Mouse (Mus musculus) kidney, embryonic 14.5 days (tissue): ENCODE measurements at regions not wholly inside any gene's neighbourhood (a gene's known extent, or its start where the extent isn't known, plus 50 kb on each side); places are given as distances from the start of the nearest gene placed in this dataset.

ENCODE experiments used
- ATAC-seq: fragments of 200-750 bp; cut with Nextera tagmentation; 2 replicates; pipeline ENCODE4 v1.8.0; 2017; ENCODE audit warnings: moderate number of reproducible peaks, mild to moderate bottlenecking, moderate TSS enrichment, moderate library complexity; ENCODE audit not compliant: low FRiP score, low TSS enrichment
- H3K27ac ChIP-seq: fragments of 300-500 bp; sonication (generic); 2 replicates; pipeline ENCODE4 v1.5.1; 2014; ENCODE audit warnings: low read depth, mild to moderate bottlenecking, low read length, moderate library complexity, mixed read lengths
- H3K27me3 ChIP-seq: fragments of 300-500 bp; sonication (generic); 2 replicates; pipeline ENCODE4 v1.6.1; 2014; ENCODE audit warnings: mild to moderate bottlenecking, low read length; ENCODE audit not compliant: control insufficient read depth, insufficient read depth
- H3K36me3 ChIP-seq: fragments of 300-500 bp; sonication (generic); 2 replicates; pipeline ENCODE4 v1.6.1; 2014; ENCODE audit warnings: low read length, mixed read lengths; ENCODE audit not compliant: control insufficient read depth, insufficient read depth
- H3K4me1 ChIP-seq: fragments of 300-500 bp; sonication (generic); 2 replicates; pipeline ENCODE4 v1.6.1; 2014; ENCODE audit warnings: low read length, mixed read lengths; ENCODE audit not compliant: control insufficient read depth, insufficient read depth
- H3K4me2 ChIP-seq: fragments of 300-500 bp; sonication (generic); replicated peaks from 2 replicates; pipeline ENCODE4 v1.6.1; 2014; ENCODE audit warnings: low read depth, mild to moderate bottlenecking, low read length
- H3K4me3 ChIP-seq: fragments of 300-500 bp; sonication (generic); 2 replicates; pipeline ENCODE4 v1.5.1; 2014; ENCODE audit warnings: mild to moderate bottlenecking, low read length
- H3K9ac ChIP-seq: fragments of 300-500 bp; sonication (generic); 2 replicates; pipeline ENCODE4 v1.6.1; 2014; ENCODE audit warnings: low read depth, mild to moderate bottlenecking, low read length, moderate library complexity
- H3K9me3 ChIP-seq: fragments of 300-500 bp; sonication (generic); 2 replicates; pipeline ENCODE4 v1.6.1; 2016; ENCODE audit warnings: low read length; ENCODE audit not compliant: control insufficient read depth
- WGBS: fragments of 180-500 bp; shearing (Covaris S2); extraction: QIAGEN DNeasy Blood & Tissue Kit; methylation state at CpG from one replicate; pipeline ENCODE4 v1.1.7; 2014; 5-methylcytosine and 5-hydroxymethylcytosine counted together

- Histone ChIP-seq H3K4me2 (no peak overlapping the region), H3K27me3 (no peaks in the 10 kb centered on the region), H3K27ac (no peak overlapping the region), H3K4me1 (no peaks in the 10 kb centered on the region), H3K36me3 (no peaks in the 10 kb centered on the region), H3K9ac (no peak overlapping the region), H3K9me3 (no peaks in the 10 kb centered on the region), H3K4me3 (no peak overlapping the region)
- WGBS: 83% methylated on average over 1 of the region's 1 CpGs
- ATAC-seq: no peak
Measured at GRCm38 (mm10) chr1:176443712-176444111, 168.6 kb upstream of the Pld5 start.

- no peaks in the 10 kb centered on the region for H3K9me3 ChIP-seq
- H3K27ac ChIP-seq: no peak overlapping the region
- no peaks in the 10 kb centered on the region for H3K36me3 ChIP-seq
- no peak overlapping the region for H3K4me3 ChIP-seq
- no peak for ATAC-seq
- H3K9ac ChIP-seq: no peak overlapping the region
- H3K4me1 ChIP-seq: no peaks in the 10 kb centered on the region
- 58% methylated on average over 3 of the region's 3 CpGs for WGBS
- H3K4me2 ChIP-seq: no peak overlapping the region
- no peaks in the 10 kb centered on the region for H3K27me3 ChIP-seq
Measured at GRCm38 (mm10) chr1:176440254-176440653, 165.1 kb upstream of the Pld5 start.

GRCm38 (mm10) chr1:176427835-176428234, 152.7 kb upstream of the Pld5 start:
- Histone ChIP-seq H3K4me2 (no peak overlapping the region), H3K4me3 (no peak overlapping the region), H3K36me3 (no peaks in the 10 kb centered on the region), H3K9me3 (no peaks in the 10 kb centered on the region), H3K4me1 (no peaks in the 10 kb centered on the region), H3K9ac (no peak overlapping the region), H3K27ac (no peak overlapping the region), H3K27me3 (no peaks in the 10 kb centered on the region)
- 15% methylated on average over 4 of the region's 4 CpGs for WGBS
- ATAC-seq: no peak

GRCm38 (mm10) chr1:176427046-176427445, 151.9 kb upstream of the Pld5 start:
- Histone ChIP-seq H3K27ac (no peak overlapping the region), H3K4me3 (no peak overlapping the region), H3K9ac (no peak overlapping the region), H3K27me3 (no peaks in the 10 kb centered on the region), H3K9me3 (no peaks in the 10 kb centered on the region), H3K36me3 (no peaks in the 10 kb centered on the region), H3K4me2 (no peak overlapping the region), H3K4me1 (no peaks in the 10 kb centered on the region)
- no peak for ATAC-seq
- WGBS: 85% methylated on average over 2 of the region's 2 CpGs

- 82% methylated on average over 1 of the region's 1 CpGs for WGBS
- no peak for ATAC-seq
- H3K36me3 ChIP-seq: no peaks in the 10 kb centered on the region
Measured at GRCm38 (mm10) chr1:176417251-176417650, 142.1 kb upstream of the Pld5 start.

GRCm38 (mm10) chr1:176404128-176404527, 129.0 kb upstream of the Pld5 start:
- Histone ChIP-seq H3K9ac (no peak overlapping the region), H3K27ac (no peak overlapping the region), H3K4me3 (no peak overlapping the region), H3K36me3 (no peaks in the 10 kb centered on the region), H3K4me2 (no peak overlapping the region), H3K9me3 (no peaks in the 10 kb centered on the region), H3K27me3 (no peaks in the 10 kb centered on the region), H3K4me1 (no peaks in the 10 kb centered on the region)
- ATAC-seq: no peak
- 92% methylated on average over 3 of the region's 3 CpGs for WGBS

More at GRCm38 (mm10) chr1:176417251-176417650, 142.1 kb upstream of the Pld5 start:
- Histone ChIP-seq H3K27me3 (no peaks in the 10 kb centered on the region), H3K9me3 (no peaks in the 10 kb centered on the region), H3K4me2 (no peak overlapping the region), H3K27ac (no peak overlapping the region), H3K9ac (no peak overlapping the region), H3K4me1 (no peaks in the 10 kb centered on the region), H3K4me3 (no peak overlapping the region)

GRCm38 (mm10) chr1:176379645-176380044, 104.5 kb upstream of the Pld5 start:
- no peaks in the 10 kb centered on the region for H3K36me3 ChIP-seq
- H3K27ac ChIP-seq: no peak overlapping the region
- H3K27me3 ChIP-seq: no peaks in the 10 kb centered on the region
- no peak for ATAC-seq
- H3K9me3 ChIP-seq: no peaks in the 10 kb centered on the region
- no peak overlapping the region for H3K9ac ChIP-seq
- H3K4me3 ChIP-seq: no peak overlapping the region
- no peaks in the 10 kb centered on the region for H3K4me1 ChIP-seq
- no peak overlapping the region for H3K4me2 ChIP-seq

- Histone ChIP-seq H3K4me1 (no peaks in the 10 kb centered on the region), H3K4me2 (no peak overlapping the region), H3K4me3 (no peak overlapping the region), H3K27me3 (no peaks in the 10 kb centered on the region), H3K9ac (no peak overlapping the region), H3K27ac (no peak overlapping the region), H3K9me3 (no peaks in the 10 kb centered on the region), H3K36me3 (no peaks in the 10 kb centered on the region)
- 85% methylated on average over 3 of the region's 3 CpGs for WGBS
- no peak for ATAC-seq
Measured at GRCm38 (mm10) chr1:176366900-176367299, 91.8 kb upstream of the Pld5 start.

GRCm38 (mm10) chr1:176360957-176361356, 85.8 kb upstream of the Pld5 start:
- no peaks in the 10 kb centered on the region for H3K4me1 ChIP-seq
- H3K9me3 ChIP-seq: no peaks in the 10 kb centered on the region
- ATAC-seq: no peak
- no peak overlapping the region for H3K4me2 ChIP-seq
- H3K27ac ChIP-seq: no peak overlapping the region
- H3K9ac ChIP-seq: no peak overlapping the region
- WGBS: 96% methylated on average over 3 of the region's 3 CpGs
- no peaks in the 10 kb centered on the region for H3K36me3 ChIP-seq
- H3K4me3 ChIP-seq: no peak overlapping the region
- H3K27me3 ChIP-seq: no peaks in the 10 kb centered on the region
